Mouse (Mus musculus) T-helper 17 cell (primary cell): ENCODE results near the gene Hist1h2bb.

Experiments used
- in situ Hi-C, 2 experiments: fragments of 300-600 bp; cut with MboI, MseI; formaldehyde crosslinking; loops; 1 replicate in 1 of 2; 2 replicates in 1 of 2; pipeline ENCODE4 v1.15.1; 2025; ENCODE audit warnings: high pct_unique_total_duplicates in 2 of 2

The Hist1h2bb gene

DNA sequence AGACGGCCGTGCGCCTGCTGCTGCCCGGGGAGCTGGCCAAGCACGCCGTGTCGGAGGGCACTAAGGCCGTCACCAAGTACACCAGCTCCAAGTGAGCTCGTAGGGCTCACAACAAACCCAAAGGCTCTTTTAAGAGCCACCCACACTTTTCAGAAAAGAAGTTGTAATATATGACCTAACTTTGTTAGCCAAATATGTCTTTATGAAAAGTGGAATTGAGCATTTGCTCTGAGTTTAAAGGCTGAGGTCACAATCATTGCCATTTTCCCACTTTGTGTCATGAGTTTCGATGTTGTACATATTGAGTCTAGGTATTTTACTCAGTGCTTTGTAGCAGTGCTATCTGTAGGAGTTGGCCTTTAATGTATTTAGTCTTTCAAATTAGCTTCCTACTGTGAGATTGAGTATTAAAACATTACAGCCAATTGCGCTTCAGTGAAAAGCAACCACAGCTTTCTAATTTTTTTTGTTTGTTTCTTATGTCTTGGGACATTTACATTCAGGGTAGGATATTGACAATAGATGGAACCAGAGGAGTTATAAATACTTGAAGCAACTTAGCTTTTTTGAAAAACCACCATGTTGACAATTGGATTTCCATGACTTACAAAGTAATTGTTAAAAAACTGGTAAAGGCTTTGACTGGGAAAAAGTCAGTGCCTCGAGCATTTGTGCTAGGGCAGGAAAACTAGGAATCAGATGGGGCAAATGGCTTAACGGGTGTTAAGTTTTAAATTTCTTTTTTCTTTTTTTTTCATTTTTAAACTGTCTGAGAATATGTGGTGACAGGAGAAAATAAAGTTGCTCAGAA lies 752 bp downstream of the Hist1h2bb start:
- in situ Hi-C loops, result loop anchor here (5.0 kb wide), 1 partner anchor 1710 kb away; the partner anchor contains the start of genes Hist1h2ah (in 2 of the 2) and Hist1h2bk (in 2 of the 2)

DNA sequence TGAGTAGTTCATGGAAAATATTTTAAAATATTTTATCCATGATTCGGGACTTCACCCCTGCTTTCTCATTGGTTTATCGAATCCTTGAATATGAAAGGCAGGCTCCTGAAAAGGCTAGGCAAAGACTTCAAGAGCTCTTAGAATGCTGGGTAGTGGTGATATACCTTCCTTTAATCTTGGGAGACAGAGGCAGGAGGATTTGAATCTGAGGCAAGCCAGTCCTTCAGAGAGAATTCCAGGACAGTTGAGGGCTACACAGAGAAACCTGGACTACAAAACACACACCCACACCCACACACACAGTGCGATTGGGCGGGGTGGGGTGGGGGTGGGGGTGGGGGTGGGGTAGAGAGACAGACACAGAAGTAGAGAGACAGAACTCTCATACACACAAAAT lies 1.4 kb downstream of the Hist1h2bb start:
- in situ Hi-C loops, result loop anchor here (5.0 kb wide), 1 partner anchor 1711 kb away; the partner anchor contains the start of genes Hist1h2ah (in 2 of the 2) and Hist1h2bk (in 2 of the 2)

DNA sequence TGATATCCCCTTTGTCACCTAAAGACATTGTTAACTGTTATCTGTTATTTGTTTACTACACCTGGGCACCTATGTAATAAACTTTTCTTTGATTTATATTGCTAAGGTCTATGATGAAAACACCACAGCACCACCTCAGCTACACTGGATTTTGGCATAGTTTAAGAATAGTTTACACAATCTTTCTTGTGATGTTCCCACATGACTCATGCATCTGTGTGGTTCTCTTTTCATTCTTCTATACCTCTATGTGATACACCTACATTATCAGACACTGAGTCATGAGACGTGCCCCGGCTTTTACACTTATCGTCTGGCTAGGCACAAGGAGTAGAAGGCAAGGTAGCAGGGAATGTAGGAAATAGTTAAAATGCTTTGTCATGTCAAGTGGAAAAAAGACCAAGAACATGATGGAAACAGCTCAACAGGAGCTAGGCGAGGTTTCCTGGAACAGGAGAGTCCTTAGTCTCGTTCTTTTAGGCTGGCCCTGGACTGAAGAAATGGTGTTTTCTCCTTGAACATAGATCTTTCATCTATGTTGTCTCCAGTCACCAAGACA lies 3.1 kb downstream of the Hist1h2bb start:
- in situ Hi-C loops, result loop anchor here (5.0 to 25.0 kb wide), 3 partner anchors 305 to 1962 kb away; partner anchors contain the start of genes Hist1h1b (in 2 of the 2), Hist1h2ah (in 2 of the 2), Hist1h2an (in 2 of the 2) and Hist1h2bk (in 2 of the 2)

DNA sequence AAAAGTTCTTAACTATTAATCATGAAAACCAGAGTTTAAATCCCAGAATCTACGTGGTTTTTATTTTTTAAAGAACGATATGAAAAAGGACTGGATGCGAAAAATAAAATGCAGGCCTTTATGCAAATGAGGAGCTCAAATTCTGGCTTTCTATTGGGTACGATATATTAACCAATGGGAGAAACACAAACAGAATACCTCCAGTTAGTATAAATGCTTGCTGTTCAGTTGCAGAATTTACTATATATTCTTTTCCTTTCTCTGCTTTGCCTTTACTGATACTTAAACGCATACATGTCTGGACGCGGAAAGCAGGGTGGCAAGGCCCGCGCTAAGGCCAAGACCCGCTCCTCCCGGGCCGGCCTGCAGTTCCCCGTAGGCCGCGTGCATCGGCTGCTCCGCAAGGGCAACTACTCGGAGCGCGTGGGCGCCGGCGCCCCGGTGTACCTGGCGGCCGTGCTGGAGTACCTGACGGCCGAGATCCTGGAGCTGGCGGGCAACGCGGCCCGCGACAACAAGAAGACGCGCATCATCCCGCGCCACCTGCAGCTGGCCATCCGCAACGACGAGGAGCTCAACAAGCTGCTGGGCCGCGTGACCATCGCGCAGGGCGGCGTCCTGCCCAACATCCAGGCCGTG lies 4.4 kb downstream of the Hist1h2bb start, which contains the start of gene Hist1h2ab:
Gene Hist1h2ab, plus strand, starts transcription at position 288 of the 639 bp plus-strand sequence.
- in situ Hi-C loops, result loop anchor here (10.0 to 25.0 kb wide), 2 partner anchors 306 to 1964 kb away; partner anchors contain the start of genes Hist1h1b (in 2 of the 2), Hist1h2an (in 2 of the 2), Hist1h2bp (in 2 of the 2) and Hist1h3i (in 2 of the 2)

DNA sequence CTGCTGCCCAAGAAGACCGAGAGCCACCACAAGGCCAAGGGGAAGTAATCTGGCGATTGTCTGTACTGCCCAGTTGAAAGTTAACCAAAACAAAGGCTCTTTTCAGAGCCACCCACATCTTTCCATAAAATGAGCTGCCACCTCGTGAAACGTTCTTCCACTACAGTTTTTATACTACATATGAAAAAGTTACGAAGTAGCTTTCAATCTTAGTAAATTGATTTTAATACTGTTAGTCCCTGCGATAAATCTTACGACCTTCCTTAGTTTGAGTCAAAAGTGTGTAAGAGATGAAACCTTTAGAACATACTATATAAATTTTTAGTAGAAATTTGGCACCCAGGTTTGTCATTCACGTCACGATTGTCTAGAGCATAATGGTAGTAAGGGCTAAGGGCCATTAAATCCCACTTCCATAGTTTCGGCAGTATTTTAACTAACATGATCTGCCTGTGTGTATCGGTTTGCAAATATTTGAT lies 5.0 kb downstream of the Hist1h2bb start:
- in situ Hi-C loops, result loop anchor here (10.0 to 25.0 kb wide), 2 partner anchors 307 to 1964 kb away; partner anchors contain the start of genes Hist1h1b (in 2 of the 2), Hist1h2an (in 2 of the 2), Hist1h2bp (in 2 of the 2) and Hist1h3i (in 2 of the 2)

DNA sequence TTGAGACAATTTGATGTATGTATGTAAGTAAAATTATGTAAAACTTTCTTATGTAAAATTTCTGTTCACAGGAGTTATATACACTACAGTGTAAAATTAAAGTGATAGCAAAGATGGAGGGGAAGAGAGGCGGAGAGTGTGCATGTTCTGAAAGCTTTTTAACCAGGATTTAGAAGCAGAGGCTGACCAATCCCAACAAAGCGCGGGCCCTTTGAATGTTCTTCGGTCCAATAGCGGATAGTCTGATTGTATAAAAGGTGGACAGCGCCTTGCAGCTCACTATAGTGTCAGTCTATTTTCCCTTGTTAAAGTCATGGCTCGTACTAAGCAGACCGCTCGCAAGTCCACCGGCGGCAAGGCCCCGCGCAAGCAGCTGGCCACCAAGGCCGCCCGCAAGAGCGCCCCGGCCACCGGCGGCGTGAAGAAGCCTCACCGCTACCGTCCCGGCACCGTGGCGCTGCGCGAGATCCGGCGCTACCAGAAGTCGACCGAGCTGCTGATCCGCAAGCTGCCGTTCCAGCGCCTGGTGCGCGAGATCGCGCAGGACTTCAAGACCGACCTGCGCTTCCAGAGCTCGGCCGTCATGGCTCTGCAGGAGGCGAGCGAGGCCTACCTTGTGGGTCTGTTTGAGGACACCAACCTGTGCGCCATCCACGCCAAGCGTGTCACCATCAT lies 5.7 kb downstream of the Hist1h2bb start, which contains the start of gene Hist1h3b:
Gene Hist1h3b, plus strand, starts transcription at position 201 of the 675 bp plus-strand sequence.
- in situ Hi-C loops, result loop anchor here (10.0 to 25.0 kb wide), 2 partner anchors 307 to 1965 kb away; partner anchors contain the start of genes Hist1h1b (in 2 of the 2), Hist1h2an (in 2 of the 2), Hist1h2bp (in 2 of the 2) and Hist1h3i (in 2 of the 2)

DNA sequence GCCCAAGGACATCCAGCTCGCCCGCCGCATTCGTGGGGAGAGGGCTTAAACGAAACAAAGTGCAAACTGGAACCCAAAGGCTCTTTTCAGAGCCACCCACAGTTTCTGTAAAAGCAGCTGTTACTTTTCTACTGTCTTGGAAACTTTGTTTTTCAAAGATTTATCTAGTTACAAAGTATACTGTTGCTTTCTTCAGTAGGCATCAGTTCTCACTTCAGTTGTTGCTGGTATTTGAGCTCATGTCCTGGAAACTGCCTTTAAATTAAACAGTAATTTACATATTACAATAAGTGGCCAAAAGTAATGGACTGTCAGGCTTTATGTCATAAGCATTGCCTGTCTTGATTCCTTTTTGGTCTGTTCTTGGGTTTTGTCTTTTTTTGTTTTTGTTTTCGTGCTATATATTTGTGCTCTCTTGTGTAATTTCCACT lies 6.2 kb downstream of the Hist1h2bb start:
- in situ Hi-C loops, result loop anchor here (10.0 to 25.0 kb wide), 2 partner anchors 308 to 1965 kb away; partner anchors contain the start of genes Hist1h1b (in 2 of the 2), Hist1h2an (in 2 of the 2), Hist1h2bp (in 2 of the 2) and Hist1h3i (in 2 of the 2)

DNA sequence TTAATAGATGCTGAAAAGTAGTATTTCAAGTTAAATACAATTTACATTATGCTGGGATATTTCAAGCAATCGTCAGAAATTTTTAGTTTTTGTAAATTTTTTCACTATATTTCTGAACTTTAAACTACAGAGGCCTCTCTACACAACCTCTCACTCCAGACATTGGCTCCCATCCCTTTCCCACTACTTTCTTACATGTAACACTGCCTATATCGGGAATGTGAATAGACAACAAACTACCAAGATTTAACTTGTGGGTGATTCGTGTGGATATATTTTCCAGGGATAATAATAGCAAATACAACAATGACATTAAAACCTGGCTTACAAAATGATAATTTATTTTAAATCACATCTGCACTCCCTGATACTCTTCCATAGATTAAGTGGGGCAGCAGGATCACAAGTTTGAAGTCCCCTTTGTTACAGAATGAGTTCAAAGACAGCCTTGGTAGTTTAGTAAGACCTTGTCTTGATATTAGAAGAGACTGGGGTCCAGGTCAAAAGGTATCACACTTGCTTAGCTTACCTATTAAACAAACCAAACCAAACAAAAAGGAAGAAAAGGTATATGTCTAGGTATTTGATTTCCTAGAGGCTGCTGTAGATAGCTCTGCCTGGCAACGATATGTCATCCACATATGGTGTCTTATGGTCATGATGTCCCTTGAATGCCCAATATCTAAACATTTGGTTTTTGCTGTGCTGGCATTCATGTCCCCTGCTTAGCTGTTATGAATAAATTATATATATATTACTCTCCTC lies 7.0 kb downstream of the Hist1h2bb start:
- in situ Hi-C loops, result loop anchor here (10.0 to 25.0 kb wide), 2 partner anchors 309 to 1966 kb away; partner anchors contain the start of genes Hist1h1b (in 2 of the 2), Hist1h2an (in 2 of the 2), Hist1h2bp (in 2 of the 2) and Hist1h3i (in 2 of the 2)

DNA sequence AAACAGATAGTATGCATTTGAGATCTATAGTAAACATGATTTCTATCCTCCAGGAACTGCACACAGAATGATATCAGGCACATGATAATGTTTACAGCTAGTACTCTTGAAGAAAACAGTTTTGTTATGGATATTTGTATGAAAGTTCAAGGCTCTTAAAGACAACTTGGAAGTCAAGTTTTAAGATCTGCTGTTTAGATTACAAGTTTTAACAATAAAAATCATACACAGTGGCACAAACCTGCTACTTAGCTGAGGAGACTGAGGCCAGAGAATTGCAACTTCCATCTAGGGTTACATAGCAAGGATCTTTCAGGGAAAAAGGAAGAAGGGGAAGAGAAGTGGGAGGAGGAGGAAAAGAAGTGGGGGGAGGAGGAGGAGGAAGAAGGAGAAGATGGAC lies 8.5 kb downstream of the Hist1h2bb start:
- in situ Hi-C loops, result loop anchor here (5.0 to 25.0 kb wide), 3 partner anchors 310 to 1968 kb away; partner anchors contain the start of genes Hist1h1b (in 2 of the 2), Hist1h2an (in 2 of the 2), Hist1h2bp (in 2 of the 2) and Hist1h3i (in 2 of the 2)

DNA sequence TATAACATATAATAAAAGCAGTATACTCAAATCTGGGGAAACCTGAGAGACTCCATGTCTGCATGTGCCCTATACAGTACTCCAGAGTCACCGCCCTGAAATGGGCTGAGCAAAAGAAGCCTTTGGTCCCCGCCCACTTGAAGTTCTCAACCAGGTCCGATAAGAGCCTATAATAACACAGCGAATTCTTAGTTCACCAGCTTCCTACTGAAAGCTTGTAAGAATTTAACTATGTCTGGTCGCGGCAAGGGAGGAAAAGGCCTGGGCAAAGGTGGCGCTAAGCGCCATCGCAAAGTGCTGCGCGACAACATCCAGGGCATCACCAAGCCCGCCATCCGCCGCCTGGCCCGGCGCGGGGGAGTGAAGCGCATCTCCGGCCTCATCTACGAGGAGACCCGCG lies 10.3 kb downstream of the Hist1h2bb start, which contains the start of gene Hist1h4b:
Gene Hist1h4b, plus strand, starts transcription at position 224 of the 400 bp plus-strand sequence.
- in situ Hi-C loops, result loop anchor here (5.0 to 25.0 kb wide), 3 partner anchors 312 to 1969 kb away; partner anchors contain the start of genes Hist1h1b (in 2 of the 2), Hist1h2an (in 2 of the 2), Hist1h2bp (in 2 of the 2) and Hist1h3i (in 2 of the 2)

DNA sequence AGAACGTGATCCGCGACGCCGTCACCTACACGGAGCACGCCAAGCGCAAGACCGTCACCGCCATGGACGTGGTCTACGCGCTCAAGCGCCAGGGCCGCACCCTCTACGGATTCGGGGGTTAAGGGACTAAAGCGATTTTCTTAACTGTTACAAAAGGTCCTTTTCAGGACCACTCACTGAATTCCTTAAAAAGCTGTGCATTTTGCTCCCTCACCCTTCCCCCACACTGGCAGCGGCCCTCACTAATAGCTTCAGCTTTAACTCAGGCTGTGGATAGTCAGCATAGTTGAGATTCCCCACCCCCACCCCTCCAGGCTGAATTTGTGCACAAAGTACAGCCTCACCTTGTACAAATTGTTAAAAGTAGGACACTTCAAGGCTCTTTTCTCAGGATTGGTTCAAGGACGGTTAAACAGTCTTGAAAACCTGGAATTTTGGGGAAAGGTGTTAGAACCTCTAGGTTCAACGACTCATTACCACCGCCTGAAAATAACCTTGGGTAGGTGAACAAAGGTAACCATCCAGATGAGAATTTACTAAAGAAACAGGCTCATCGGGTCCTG lies 10.8 kb downstream of the Hist1h2bb start:
- in situ Hi-C loops, result loop anchor here (5.0 to 25.0 kb wide), 3 partner anchors 312 to 1970 kb away; partner anchors contain the start of genes Hist1h1b (in 2 of the 2), Hist1h2an (in 2 of the 2), Hist1h2bp (in 2 of the 2) and Hist1h3i (in 2 of the 2)

DNA sequence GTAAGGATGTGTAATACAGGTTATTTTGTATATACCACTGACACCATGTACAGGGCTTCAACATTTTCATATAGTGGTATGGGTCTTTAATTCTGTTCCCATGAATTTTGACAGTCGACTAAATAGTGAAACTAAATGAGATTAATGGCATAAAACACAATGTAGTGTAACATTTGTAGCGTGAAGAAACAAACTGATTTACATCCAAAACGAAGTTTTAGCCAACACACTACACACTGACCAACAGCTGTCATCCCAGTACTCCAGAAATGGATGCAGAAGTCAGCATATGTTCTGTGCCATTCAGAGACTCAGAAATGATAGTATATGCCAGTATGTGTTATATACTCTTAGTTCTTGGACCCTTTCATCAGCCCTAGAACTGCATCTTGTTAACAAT lies 11.4 kb downstream of the Hist1h2bb start:
- in situ Hi-C loops, result loop anchor here (5.0 to 25.0 kb wide), 3 partner anchors 313 to 1971 kb away; partner anchors contain the start of genes Hist1h1b (in 2 of the 2), Hist1h2an (in 2 of the 2), Hist1h2bp (in 2 of the 2) and Hist1h3i (in 2 of the 2)

DNA sequence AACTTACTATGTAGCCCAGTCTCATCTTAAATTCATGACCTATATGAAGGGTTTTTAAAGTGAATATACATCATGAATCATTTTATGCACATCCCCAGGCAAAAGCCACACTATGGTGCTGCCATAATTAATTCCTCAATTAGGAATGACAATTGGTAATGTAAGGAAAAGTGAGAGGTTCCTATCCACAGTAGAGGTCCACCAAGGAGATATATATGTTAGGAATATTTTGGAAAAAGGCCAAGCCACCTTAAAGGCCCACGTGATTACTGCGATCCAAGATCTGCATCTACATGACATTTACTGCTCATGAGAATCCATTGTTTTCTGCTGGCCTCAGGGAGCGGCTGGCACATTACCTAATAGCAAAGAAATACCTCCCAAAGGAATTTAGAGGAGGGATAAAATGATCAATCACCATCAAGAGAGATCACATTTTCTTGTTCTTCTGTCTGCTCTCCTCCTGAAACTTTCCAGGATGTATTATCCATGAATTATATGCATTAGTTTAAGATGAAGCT lies 12.8 kb downstream of the Hist1h2bb start:
- in situ Hi-C loops, result loop anchor here (5.0 to 25.0 kb wide), 3 partner anchors 315 to 1972 kb away; partner anchors contain the start of genes Hist1h1b (in 2 of the 2), Hist1h2an (in 2 of the 2), Hist1h2bp (in 2 of the 2) and Hist1h3i (in 2 of the 2)

DNA sequence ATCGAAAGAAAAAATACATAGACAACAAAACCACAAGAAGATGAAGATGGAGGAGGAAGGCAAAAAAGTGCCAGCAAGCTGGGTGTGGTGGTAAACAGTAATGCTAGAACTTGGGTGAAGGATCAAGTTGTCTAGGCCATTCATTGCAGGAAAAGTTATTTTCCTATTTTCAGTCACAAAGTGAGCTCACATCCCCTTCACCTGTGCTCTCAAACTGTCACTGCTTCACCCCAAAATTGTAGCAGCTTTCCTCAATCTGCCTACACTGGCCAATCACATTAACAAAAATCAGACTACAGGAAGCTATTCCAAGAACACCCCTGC lies 13.3 kb downstream of the Hist1h2bb start:
- in situ Hi-C loops, result loop anchor here (5.0 to 25.0 kb wide), 3 partner anchors 315 to 1973 kb away; partner anchors contain the start of genes Hist1h1b (in 2 of the 2), Hist1h2an (in 2 of the 2), Hist1h2bp (in 2 of the 2) and Hist1h3i (in 2 of the 2)

DNA sequence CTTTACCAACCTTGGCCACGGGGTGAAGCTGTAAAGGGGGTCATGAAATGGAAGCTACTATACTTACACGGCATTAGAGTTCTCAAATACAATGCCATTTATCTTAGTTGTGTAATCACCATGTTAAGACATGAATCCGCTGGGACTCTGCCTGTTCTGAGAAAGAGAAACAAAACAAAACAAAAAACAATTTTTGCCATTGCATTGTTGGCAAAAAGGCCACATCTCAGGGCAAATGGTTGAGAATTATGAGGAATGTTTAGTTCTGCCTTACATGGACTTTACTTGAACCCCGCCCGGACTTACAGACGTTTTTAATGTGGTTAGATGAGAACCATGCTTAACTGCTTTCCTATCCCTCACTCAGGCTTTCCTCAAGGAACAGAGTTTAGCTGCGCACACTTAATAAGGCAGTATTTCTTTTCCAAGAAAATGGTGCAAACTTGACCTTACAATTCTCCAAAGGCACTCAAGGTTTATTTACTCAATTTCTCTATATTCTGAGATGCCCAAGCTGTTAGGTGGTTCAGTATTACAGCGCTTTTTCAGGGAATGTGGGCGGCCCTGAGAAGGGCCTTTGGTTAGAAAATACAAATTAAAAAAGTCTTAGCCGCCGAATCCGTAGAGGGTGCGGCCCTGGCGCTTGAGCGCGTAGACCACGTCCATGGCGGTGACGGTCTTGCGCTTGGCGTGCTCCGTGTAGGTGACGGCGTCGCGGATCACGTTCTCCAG lies 13.9 kb downstream of the Hist1h2bb start:
- in situ Hi-C loops, result loop anchor here (25.0 kb wide), 1 partner anchor 1973 kb away; the partner anchor contains the start of genes Hist1h1b (in 2 of the 2), Hist1h2an (in 2 of the 2), Hist1h2bp (in 2 of the 2) and Hist1h3i (in 2 of the 2)
